Mouse (Mus musculus) CD4-positive, CD25-positive, alpha-beta regulatory T cell, adult 2 months (primary cell): ENCODE measurements around the gene Treml1.
"Not testable (repeated sequence)": the region's sequence is repeated elsewhere in the genome, so short reads cannot be mapped to it uniquely, and the experiment has no call there.

ENCODE experiments used
- DNase-seq: peaks from one replicate; pipeline ENCODE4 v3.0.0-alpha.2; 2012; ENCODE audit warnings: low read depth, low spot score

The Treml1 gene

DNA sequence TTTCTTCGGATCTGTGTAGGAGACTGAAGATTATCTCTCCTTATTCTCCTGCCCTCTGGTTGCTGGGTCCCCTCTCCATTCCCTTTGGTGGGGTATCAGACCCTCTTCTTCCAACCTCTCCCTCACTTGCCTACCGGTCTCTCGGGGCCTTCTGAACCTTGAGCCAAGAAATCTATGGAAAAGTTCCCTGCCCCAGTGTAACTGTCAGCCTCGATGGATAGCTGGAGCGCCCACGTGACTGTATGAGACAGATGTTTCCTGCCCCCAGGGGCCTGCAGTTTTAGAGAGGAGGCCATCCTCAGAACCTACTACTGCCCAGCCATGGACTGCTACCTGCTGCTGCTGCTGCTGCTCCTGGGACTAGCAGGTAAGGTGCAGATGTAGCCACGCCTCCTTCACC lies at the start of gene Treml1:
Gene Treml1 (plus strand): TSS at position 301 of the 400 bp plus-strand sequence.
- no peak for DNase-seq

GRCm38 (mm10) chr17:48312124-48312523 lies 47.6 kb upstream of the Treml1 start:
- no peak for DNase-seq

DNA sequence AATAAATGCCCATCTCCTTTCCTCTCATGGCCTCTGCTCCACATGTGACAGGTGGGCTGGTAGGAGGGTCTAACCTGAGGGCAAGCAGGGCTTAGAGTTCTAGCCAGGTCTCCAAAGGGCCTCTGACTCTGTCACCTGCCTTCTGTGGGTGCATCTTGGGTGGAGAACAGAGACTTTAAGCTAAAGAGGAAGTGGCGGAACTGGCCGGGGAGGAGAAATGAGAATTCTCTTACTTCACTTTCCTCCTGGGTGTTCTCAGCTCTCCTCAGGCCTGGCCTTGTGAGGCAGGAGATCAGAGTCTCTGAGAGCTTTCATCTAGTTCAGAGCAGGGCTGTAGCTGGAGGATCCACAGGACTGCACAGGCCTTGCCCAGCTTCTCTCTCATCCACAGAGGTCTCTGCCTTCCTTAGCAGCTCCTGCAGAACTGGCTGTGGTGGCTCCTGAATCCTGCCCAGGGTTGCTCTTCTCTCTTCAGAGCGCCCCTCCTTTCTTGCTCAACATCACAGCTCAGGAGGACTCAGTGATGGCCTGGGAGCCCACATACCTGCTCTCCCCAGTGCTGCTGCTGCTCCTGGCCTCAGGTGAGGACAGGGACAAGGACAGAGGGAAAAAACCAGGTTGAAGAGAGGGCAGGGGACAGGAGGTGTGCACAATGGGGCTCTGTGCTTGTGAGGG lies 43.7 kb upstream of the Treml1 start, which contains the start of gene B430306N03Rik:
Gene B430306N03Rik (plus strand): TSS at position 237 of the 675 bp plus-strand sequence.
- DNase-seq: peak; percentile 17

GRCm38 (mm10) chr17:48318686-48319085 lies 41.0 kb upstream of the Treml1 start:
- DNase-seq: peak; percentile 34

- no peak for DNase-seq
Measured at GRCm38 (mm10) chr17:48321279-48321678, 38.4 kb upstream of the Treml1 start.

DNA sequence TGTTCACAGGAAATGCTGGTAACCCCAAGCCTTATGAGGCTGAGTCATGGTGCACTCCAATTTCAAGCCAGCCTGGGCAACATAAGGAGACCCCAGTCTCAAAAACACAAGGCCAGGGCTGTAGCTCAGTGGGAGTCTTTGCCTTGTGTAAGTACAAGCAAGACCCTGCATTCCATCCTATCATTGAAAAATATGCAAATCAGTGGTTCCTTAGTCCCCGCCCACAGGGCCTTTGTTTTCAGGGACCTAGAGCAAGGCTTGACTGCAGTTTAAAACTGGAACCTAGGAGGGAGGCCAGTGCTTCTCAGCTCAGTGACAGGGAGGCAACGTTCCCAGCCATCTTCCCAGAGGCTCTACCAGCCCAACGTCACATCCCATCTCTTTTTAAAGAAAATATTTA lies 36.5 kb upstream of the Treml1 start:
- DNase-seq: no peak

GRCm38 (mm10) chr17:48324258-48324657 lies 35.5 kb upstream of the Treml1 start:
- DNase-seq: no peak

DNA sequence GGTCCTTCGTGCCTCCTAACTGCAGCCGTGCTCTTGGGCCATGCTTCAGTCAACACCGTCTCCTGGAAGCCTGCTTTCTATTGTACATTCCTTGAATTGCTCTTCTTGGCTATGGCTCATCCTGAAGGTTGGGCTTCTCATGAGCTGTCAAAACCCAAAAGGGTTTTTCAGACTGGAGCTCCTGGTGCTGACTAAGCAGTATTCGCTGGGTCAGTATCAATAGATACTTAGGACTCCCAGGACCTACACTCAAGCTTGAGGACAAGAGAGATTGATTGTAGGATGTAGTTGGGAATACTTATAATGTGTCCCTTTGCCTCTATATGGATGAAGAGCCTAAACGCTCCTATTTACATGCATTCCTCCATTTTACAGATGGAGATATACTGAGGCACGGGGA lies 34.6 kb upstream of the Treml1 start:
- no peak for DNase-seq

DNA sequence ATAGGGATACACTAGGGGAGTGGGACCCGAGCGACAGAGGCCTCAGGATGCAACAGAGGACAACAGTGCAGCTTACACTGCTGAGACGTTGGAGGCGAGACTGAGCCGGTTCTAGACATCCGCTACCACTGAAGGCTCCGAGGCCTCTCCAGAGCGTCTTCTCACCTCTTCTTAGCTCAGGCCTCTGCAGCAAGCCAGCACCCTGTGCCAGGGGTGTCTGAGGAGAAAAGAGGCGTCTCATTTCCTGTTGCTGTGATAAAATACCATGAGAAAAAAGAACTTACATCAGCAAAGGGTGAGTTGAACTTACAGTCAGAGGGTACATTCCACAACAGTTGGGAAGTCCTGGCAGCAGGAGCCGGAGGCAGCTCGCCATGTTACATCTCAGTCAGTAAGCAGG lies 34.1 kb upstream of the Treml1 start:
- DNase-seq: peak; percentile 49

GRCm38 (mm10) chr17:48326656-48327055 lies 33.1 kb upstream of the Treml1 start:
- DNase-seq: no peak

- peak; percentile 26 for DNase-seq
Measured at GRCm38 (mm10) chr17:48332524-48332923, 27.2 kb upstream of the Treml1 start.

GRCm38 (mm10) chr17:48334186-48334585 lies 25.5 kb upstream of the Treml1 start:
- no peak for DNase-seq

DNA sequence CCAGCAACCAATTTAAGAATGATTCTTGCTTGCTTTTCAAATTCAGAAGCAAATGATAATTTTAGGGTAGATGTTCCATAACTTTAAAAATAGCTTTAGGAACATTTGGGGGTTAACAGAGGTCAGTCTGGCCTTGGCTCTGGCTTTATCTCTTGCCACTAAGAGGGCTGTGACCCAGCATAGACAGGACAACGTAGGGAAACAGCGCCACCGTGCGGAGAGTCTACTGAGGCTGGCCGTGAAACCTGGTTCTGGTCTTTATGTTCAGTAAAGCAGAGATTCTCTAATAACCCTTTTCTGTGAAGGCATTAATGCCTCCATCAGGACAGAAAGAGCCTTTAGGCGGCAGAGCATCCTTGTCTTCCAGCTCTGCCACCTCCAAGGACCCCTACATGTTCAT lies 22.9 kb upstream of the Treml1 start:
- DNase-seq: peak; percentile 88

DNA sequence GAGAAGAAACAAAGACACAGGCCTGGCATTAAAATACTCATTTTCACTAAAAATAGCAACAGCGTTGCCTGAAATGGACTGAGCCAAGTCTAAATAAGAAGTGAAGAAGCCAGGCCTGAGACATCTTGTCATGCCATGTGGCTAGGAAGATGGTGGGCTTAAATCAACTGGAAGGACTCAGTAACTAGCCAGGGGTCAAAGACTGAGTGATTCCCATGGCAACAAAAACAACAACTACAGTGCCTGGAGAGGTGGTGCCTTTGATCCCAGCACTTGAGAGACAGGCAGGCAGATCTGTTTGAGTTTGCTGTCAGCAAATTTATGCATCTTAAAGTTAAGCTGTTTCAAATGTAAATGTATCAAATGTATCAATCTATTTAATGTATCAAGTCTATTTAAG lies 19.4 kb upstream of the Treml1 start:
- DNase-seq: no peak

GRCm38 (mm10) chr17:48341947-48342346 lies 17.8 kb upstream of the Treml1 start:
- no peak for DNase-seq

GRCm38 (mm10) chr17:48343065-48343464 lies 16.7 kb upstream of the Treml1 start:
- DNase-seq: no peak

- DNase-seq: no peak
Measured at GRCm38 (mm10) chr17:48345824-48346223, 13.9 kb upstream of the Treml1 start.

DNA sequence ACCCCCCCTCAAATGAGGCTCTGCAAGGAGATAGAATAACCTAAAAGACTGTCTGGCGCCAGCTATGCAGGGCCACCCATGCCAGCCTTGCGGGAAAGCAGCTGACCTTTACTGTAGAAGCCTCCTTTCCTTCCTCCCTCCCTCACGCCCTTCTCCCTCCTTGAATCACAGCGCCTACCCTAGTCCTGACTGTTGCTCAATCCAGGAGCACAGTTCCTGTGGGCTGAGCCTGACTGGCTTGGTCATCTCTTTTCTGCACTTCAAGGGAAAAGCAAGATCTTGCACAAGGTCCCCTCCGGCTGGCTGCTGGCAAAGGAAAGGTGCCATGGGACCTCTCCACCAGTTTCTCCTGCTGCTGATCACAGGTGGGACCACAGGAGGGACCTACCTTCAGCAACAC lies 13.5 kb upstream of the Treml1 start, which contains the start of gene Trem2:
Gene Trem2 (plus strand): TSS at position 171 of the 400 bp plus-strand sequence.
- DNase-seq: no peak

DNA sequence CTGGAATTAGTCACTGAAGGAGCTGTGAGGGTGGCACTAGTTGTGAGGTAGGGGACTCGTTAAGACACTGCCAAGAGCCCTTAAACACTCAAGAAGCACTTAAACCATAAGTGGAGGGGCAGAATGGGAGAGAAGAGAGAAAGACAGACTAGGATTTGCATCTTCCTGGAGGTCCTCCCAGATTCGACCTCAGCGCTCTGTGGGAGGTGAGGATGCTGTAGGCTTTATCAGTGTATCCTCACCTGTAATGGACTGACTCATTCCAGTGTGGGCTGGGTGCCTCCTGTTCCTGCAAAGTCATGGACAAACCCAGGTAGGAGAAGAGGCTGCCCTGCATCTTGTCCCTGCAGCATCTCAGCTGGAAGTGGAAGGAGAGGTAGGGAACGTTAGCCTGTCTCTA lies 12.9 kb upstream of the Treml1 start:
- no peak for DNase-seq

DNA sequence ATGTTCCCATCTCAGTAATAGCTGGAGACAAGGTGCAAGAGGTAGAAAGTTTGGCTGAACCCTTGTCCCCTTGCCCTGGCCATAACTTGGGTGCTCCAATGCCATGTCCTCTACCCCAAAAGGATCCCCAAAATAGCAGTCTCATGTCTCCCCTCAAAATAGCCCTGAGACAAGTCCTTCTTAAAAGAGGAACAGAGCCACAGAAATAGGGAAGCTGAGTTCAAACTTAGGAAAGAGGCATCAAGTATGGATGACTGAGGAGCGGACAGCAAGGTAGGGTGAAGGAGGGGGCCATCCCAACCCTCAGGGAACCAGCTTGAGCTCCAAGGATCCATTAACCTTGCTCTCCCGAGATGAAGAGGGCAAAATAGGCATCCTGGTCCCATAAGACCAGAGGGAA lies 12.4 kb upstream of the Treml1 start:
- no peak for DNase-seq

DNA sequence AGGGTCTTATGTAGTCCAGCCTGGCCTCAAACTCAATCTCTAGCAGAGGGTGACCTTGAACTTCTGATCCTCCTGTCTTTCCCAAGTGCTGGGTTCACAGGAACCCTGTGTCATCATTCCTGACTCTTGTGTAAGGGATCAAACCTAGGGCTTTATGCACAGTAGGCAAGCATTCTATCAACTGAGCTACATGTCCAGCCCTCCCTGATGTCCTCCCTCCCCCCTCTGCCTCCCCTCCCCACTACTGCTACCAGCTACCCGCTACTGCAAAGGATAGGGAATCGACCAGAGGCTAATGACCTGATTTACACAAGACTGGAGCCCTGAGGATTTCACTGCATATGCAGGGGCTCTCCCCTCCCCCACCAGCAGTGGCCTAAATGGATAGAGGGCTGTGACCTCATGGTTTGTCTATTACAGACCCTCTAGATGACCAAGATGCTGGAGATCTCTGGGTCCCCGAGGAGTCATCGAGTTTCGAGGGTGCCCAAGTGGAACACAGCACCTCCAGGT lies 9.0 kb upstream of the Treml1 start:
- DNase-seq: no peak

- DNase-seq: not testable (repeated sequence)
Measured at GRCm38 (mm10) chr17:48352976-48353375, 6.7 kb upstream of the Treml1 start.

DNA sequence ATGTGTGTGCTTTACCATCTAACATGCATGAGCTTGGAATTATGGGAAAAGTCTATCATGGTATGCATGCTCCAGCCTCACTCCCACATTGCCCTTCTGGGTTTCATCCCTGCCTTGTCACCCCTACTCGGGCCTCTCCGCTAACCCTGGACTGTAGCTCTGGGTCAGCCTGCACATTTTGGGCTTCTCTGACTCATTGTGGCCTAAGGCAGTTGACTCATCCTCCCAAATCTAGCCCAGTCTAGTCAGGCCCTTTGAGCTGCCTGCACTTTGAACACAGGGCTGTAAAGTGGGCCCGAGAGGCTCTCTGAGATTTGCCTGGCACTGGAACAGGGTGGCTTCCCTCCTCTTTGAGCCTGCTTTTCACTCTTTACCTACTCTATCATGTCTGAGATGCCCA lies 3.9 kb upstream of the Treml1 start:
- DNase-seq: no peak

- DNase-seq: no peak
Measured at GRCm38 (mm10) chr17:48357892-48358291, 1.8 kb upstream of the Treml1 start.
